Mouse (Mus musculus) ES-E14 (cell line): ENCODE measurements around the gene Cux2.

ENCODE experiments used
- CHD2 ChIP-seq: IDR thresholded peaks from 2 replicates; pipeline ENCODE4 v1.6.1; 2014; ENCODE audit warnings: mild to moderate bottlenecking, low read depth, low read length, inconsistent platforms
- HCFC1 ChIP-seq: IDR thresholded peaks from 2 replicates; pipeline ENCODE4 v1.6.1; 2012; ENCODE audit warnings: low read length, inconsistent platforms, borderline replicate concordance; ENCODE audit not compliant: insufficient read depth
- MAFK ChIP-seq: IDR thresholded peaks from 2 replicates; pipeline ENCODE4 v1.6.1; 2014; ENCODE audit warnings: mild to moderate bottlenecking, low read depth, low read length, inconsistent platforms; ENCODE audit not compliant: insufficient read depth
- ZC3H11A ChIP-seq: IDR thresholded peaks from 2 replicates; pipeline ENCODE4 v1.6.1; 2012; ENCODE audit warnings: low read depth, mild to moderate bottlenecking, inconsistent platforms, low read length, borderline replicate concordance
- ZNF384 ChIP-seq: IDR thresholded peaks from 2 replicates; pipeline ENCODE4 v1.6.1; 2012; ENCODE audit warnings: low read depth, low read length, inconsistent platforms

- TF ChIP-seq HCFC1 = no peak
- no peak for TF ChIP-seq ZNF384
- no peak for TF ChIP-seq MAFK
- no peak for TF ChIP-seq ZC3H11A
- TF ChIP-seq CHD2 = no peak
Observed at GRCm38 (mm10) chr5:121924423-121924822, 125.5 kb downstream of the Cux2 start.
